Mouse (Mus musculus) lung, postnatal 0 days (tissue): Measurements from ENCODE around the gene Helz.

Experiments used
- CTCF ChIP-seq: IDR thresholded peaks from 2 replicates; pipeline ENCODE4 v1.5.1; 2016; ENCODE audit warnings: antibody characterized with exemption, mild to moderate bottlenecking
- EP300 ChIP-seq: IDR thresholded peaks from 2 replicates; pipeline ENCODE4 v1.6.1; 2016; ENCODE audit warnings: antibody characterized with exemption, mild to moderate bottlenecking, control low read depth

- TF ChIP-seq CTCF (no peak), EP300 (no peak)
Observed at GRCm38 (mm10) chr11:107568466-107568995, 20.8 kb downstream of the Helz start.
